Mouse (Mus musculus) ES-E14 (cell line): ENCODE measurements around the gene Cracr2b.

ENCODE experiments used
- HCFC1 ChIP-seq: IDR thresholded peaks from 2 replicates; pipeline ENCODE4 v1.6.1; 2012; ENCODE audit warnings: low read length, inconsistent platforms, borderline replicate concordance; ENCODE audit not compliant: insufficient read depth
- ZC3H11A ChIP-seq: IDR thresholded peaks from 2 replicates; pipeline ENCODE4 v1.6.1; 2012; ENCODE audit warnings: low read depth, mild to moderate bottlenecking, inconsistent platforms, low read length, borderline replicate concordance

- no peak for TF ChIP-seq HCFC1
- TF ChIP-seq ZC3H11A, result no peak
These were observed 33.8 kb upstream of the Cracr2b start for GRCm38 (mm10) chr7:141426948-141427730.
